Mouse (Mus musculus): Measurements from ENCODE around the gene Lysmd4.
A peak's percentile ranks its signal among the peaks of the same experiment; 100 is the strongest.
"Not testable (repeated sequence)": the region's sequence is repeated elsewhere in the genome, so short reads cannot be mapped to it uniquely, and the experiment has no call there.

Lysmd4 gene

DNA sequence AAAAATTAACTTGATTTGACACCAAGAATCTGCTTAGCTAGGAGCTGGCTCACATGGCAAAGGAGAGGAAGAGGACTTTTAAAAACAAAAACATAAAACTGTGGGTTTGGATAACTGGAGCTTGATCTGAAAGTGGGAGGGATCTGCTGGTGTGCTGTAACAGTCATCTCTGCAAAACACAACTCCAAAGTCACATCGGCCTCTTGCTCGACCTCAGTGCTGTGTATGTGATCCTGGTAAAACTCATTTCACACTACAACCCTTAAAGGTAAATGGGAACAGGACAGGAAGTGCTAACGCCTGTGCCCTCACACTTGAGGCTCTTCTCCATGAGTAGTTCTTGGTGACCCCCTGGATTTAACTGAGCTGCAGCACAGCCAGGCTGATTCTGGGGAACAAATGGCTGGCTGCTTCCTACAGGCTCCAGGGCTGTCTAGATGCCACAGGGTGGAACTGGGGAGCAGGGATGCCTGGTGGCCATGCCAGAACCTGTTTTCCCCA lies 8.3 kb downstream of the Lysmd4 start:
- DNase-seq (ENCODE audit: low spot score), result no peak

DNA sequence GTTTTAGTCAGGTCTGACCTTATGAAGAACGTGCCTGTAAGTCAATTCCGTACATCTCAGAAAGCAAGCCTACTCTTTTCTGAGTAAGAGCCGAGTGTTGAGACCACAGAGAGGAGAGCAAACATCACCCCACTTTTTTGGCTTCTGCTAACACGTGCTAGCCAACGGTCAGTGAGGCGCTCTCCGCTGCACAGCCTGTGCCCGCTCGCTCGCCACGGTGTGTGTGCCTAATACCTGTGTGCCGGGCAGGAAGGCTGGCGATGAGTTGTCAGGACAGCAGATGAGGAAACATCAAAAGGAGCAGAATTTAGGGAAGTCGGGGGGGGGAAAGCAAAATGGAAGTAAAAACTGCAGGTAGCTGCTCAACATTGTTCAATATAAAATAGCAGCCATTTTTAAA lies 10.2 kb downstream of the Lysmd4 start:
- DNase-seq (ENCODE audit: low spot score), result no peak

DNA sequence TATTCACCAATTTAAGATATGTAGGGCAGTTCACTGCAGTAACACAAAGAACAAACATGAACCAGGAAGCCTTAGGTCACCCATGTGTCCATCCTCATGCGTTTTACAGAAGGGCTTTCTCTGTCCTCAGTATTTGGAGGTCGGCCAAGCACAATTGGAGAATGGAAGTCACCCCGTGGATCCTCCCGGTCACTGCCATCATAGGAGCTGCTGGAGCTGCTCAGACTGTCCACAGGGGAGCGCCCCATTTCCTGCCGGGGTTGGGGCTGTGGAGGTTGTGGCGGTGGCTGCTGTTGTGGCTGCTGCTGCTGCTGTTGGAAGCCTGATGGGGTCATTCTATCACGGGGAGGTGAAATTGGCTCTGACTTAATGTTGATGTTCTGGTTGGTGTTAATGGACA lies 12.5 kb downstream of the Lysmd4 start:
- no peak for DNase-seq (ENCODE audit: low spot score)

DNA sequence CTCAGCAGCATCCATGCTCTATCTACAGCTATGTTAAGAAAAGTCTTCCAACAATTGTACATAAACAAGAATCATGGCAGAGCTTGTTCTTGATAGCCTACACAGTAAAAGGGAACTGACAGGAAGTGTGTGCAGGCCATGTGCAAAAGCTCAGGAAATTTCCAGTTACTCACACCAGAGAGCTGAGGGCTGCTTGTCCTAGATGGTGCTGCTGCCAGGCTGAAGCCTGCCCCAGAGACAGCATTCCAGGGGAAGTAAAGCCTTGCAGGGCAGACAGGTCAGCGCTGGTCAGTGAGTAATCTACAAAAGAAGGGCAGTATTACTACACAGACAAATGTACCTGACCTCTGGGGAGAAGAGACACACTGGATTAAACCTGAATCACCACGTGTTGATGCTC lies 14.0 kb downstream of the Lysmd4 start:
- DNase-seq (ENCODE audit: low spot score), result no peak

DNA sequence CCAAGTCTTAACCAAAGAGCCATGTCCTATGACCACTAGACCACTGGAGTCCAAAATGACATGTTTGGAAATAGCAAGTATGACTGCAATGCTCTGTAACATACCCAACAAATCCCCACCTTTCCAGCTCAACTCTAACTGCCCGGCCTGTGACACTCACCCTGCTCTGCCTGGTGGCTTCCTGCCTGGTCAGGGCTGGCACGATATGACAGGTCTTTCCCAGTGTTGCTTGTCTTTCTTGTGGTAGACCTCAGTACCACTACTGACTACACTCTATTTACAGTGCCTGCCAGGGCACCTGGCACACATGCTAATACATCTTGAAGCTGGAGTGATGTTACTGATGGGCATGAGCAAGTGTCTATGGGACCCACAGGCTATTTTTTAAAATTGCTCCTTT lies 15.4 kb downstream of the Lysmd4 start:
- no peak for DNase-seq (ENCODE audit: low spot score)

DNA sequence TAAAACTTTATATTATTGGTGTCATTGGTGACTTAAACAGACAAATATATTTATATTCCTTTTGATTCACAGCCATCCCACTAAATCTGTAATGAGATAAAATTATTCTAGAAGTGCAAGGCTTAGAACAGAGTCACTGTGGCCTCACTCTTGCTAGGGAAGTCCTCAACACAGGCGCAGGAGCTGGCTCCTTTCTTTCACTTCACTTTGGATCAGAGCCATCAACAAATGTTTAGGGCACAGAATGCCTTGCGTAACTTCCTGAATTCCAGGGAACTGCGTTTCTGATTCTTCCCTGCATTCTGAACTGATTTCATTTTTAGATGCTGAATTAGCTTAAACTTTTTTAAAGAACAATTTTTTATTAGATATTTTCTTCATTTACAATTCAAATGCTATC lies 19.6 kb downstream of the Lysmd4 start:
- no peak for DNase-seq (ENCODE audit: low spot score)

DNA sequence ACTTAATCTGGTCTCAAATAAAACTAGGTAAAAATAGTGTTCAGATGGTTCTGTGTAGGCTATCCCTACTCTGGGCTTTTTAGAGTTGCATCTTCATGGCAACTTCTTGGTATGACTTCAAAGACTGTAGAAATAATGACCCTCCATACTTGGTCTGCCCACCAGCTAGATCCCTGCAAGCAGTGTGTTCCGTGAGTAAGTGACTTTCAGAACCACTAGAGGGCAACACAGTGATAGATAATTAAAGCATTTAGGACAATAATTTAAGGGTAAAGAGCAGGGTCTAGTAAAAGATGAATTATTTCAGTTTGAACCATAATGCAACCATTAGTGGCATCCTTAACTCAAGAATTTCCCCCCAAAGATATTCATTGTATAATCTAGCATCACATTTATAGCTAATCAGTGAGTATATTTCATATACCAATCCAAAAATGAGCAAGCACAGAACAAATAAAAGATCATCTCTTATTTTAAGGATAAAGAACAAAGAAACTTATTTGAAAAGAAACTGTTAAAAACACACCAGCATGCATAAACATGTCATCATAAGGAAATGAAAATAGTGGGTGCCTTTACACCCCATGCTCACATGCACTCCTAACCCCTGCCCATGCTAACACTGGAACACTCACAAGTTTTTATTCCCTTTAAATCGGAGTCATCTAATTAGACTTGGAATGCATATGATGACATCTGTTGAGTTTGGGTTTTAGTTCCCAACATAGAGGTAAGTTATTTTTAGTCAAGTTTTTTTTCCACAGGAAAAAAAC lies 21.0 kb downstream of the Lysmd4 start:
- DNase-seq (ENCODE audit: low spot score), result no peak

DNA sequence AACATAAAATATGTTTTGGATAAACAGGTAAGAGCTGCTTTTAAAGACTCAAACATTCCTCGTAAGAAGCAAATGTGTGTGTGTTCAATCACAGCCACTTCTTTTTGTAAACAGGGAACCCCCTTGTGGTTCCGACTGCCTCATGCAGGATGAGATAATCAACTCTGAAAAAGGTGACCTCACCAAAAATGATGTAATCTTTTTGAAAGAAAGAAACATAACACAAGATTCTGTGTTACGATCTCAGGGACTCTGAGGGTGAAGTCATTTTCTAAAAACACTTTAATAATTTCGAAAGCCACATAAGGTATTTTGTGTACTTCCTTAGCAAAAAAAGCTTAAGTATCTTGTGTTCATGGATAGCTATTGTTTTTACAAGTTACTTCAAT lies 21.5 kb downstream of the Lysmd4 start:
- no peak for DNase-seq (ENCODE audit: low spot score)

DNA sequence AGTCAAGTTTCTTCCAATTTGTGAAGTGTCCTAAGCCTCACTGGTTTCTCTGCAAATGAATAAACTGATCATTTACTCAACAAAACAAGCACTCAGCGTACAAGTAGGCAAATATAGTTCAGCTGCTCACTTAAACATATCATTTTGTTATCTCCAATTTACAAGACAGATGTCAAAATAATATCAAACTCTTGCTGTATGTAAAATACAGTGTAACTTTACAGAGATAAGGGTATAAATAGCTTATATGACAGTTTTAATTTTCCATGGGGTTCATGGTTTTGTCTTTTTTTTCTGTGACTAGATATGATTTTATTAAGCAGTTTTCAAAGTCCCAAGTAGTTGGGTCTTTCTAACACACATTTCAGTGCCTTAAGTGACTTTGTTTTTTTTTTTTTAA lies 22.9 kb downstream of the Lysmd4 start:
- DNase-seq (ENCODE audit: low spot score), result no peak

DNA sequence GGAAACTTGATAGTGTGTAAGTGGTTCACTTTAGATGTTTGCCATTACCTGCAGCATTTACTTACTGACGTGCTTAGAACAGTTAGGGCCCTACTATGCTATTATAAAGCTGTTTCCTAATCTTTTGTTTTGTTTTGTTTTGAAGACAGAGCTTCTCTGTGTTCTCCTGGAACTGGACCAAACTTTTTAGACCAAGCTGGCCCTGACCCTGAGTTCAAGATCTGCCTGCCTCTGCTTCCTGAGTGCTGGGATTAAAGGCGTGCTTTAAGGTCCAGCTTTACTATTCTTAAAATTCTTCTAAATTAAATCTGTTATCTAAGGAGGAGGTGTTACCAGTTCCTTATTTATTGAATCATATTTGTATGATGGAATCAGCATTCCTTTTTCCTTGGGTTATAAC lies 23.7 kb downstream of the Lysmd4 start:
- DNase-seq (ENCODE audit: low spot score), result no peak

DNA sequence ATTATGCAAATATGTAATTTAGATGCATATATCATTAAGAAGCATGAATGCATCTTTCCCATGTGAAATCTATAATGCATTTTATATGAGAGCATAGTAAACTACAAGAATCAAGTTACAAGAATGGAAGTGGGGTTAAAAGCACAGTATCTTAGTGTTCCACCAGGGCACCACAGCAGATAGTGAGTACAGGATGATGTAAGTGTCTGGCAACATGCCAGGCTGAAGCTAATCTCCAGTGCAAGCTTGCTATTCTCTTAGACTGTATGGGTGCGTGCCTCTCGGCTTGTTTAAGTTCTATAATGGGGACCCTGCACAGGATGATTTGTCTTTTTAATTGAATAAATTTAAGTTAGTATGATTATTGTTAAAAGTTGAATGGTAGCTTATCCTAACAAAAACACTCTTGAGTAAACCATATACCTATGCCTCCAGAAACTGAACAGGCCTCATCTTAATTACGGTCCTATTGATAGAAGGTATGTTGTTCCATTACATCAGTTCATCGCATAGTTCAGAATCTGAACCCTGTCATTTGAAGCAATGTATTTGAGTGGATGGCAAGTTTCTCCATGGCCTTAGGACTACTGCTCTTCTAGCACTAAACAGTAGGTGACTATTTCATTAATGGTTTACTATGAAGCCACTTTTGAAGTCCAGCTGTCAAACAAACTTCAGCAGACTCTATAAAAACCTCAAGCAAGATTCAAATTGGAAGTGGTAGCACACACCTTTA lies 37.7 kb downstream of the Lysmd4 start:
- peak; percentile 49 for DNase-seq (ENCODE audit: low spot score)

DNA sequence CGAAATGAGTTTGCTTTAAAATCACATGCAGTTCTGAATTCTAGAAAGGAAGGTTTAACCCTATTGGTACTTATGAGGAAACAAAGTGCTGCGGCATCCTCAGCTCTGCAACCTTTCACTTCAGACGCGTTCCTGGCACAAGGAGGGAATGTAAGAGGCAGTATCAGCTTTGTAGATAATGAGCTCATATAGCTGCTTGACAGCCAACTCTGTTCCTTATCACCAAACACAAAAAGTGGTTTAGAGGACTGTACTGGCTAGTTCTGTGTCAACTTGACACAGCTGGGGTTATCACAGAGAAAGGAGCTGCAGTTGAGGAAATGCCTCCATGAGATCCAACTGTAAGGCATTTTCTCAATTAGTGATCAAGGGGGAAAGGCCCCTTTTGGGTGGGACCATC lies 48.1 kb downstream of the Lysmd4 start:
- DNase-seq (ENCODE audit: low spot score), result not testable (repeated sequence)

DNA sequence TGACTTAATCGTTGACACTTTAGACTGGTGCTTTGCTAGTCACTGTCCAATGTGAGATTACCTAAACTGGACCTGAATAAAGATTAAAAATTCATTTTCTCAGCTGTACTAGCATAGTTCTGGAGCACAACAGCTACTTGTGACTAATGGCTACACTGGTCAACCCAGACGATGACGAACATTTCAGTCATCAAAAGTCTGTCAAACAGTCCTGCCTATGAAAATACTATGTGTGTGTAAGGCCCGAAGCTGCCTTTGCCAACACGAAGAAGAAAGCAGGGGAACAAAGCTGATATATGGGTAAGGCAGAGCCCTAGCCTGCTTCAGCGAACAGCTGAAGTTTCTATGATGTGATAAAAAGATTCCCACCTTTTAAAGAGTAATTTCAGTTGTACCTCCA lies 61.2 kb downstream of the Lysmd4 start:
- DNase-seq (ENCODE audit: low spot score), result no peak

DNA sequence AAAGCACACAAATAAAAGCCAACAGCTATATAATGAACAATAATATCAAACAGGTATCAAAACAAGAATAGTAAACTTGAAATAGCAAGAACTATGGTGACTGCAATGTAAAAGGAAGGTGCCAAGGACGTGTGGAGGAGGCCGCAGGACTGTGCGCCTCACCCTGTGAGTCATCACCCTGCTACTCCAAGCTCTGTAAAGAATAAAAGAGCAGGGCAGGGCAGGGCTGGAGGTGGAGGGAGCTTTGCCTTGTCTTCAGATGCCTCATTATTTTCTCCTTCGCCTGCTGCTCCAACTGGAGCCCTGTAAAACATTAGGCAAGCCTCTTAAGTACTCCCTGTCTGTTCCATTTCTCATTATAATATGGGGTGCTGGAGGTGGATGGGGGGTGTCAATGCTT lies 65.1 kb downstream of the Lysmd4 start:
- DNase-seq (ENCODE audit: low spot score), result no peak

DNA sequence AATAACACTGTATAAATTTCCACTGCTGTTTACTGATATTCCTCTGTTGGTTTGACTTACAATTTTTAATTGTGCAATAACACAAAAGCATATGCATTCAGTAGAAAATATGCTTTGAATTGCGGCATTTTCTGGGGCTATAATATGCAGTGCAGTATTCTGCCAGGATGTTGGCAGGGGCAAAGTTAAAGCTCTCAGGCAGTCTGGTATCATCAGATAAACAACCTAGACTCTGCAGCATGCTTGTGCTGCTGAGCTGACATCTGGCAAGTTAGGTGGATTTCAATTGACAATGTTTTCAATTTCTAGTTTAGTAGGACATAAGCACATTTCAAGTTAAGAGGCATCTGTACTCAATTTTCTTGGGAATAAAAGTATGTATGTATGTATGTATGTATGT lies 69.0 kb downstream of the Lysmd4 start:
- DNase-seq (ENCODE audit: low spot score), result no peak

DNA sequence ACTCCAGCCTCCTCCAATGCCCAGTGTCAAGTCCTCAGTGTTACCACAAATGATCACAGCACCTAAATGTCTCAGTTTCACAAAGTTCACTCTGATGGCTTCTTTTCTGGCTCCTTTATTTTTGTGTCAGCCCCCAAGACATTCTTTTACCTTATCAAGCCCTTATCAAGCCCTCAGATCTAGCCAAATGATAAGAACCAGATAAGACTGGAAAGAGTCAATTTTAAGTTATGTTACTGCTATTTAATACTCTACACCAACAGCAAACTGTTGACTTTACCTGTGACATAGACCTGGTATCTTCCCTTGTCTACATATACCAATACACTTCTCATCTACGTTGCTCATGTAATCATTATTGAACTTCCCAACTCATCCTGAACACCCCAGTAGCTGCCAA lies 74.1 kb downstream of the Lysmd4 start:
- DNase-seq (ENCODE audit: low spot score), result no peak

DNA sequence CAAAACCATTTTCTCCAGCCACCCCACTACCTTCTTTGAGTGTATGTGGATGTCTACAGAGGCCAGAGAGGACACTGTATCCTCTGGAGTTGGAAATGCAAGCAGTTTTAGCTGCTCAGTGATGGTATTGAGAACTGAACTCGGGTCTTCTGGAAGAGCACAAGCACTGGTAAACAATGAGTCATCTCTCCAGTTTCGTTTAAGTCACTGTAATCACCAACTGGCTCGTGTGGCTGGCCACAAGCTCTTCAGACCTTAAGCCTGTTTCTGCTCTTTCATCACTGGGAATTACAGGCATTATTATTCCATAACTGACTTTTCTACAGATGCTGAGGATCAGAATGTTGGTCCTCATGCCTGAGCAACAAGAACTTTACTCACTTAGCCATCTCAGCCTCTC lies 82.6 kb downstream of the Lysmd4 start:
- DNase-seq (ENCODE audit: low spot score), result no peak

DNA sequence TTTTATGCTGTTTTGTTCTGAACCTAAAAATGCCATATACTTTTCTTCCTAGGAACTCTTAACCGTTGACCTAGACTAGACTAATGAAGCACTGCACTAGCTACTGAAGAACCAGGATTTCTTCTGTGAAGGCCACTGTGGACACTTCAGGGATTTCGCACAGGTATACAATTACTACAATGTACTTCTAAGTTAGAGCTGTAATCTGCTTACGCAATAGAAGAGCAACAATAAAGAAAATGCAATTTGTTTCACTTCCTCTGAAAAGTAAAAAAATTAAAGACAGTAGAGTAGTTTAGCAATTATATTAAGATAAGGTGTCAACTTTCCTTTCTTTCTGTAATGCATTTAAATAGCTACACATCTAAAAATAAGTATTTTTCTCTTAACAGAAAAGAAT lies 84.7 kb downstream of the Lysmd4 start:
- no peak for DNase-seq (ENCODE audit: low spot score)

DNA sequence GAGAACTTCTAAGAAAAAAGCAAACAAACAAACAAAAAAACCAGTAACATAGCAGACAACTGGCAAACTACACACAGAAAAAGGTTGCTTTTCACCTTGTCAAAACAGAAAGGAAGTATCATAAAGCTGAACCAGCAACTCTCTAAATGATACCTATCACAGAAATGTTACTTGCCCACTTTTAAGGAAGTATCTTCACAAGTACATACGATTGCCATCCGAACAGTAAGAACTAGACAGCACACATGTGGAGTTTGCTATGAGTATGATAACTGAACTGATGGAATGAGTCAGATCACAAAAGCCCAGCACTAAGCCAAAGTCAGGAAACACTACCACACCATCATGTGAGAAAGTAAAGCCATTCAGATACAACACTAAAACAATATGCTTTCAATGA lies 85.8 kb downstream of the Lysmd4 start:
- no peak for DNase-seq (ENCODE audit: low spot score)

DNA sequence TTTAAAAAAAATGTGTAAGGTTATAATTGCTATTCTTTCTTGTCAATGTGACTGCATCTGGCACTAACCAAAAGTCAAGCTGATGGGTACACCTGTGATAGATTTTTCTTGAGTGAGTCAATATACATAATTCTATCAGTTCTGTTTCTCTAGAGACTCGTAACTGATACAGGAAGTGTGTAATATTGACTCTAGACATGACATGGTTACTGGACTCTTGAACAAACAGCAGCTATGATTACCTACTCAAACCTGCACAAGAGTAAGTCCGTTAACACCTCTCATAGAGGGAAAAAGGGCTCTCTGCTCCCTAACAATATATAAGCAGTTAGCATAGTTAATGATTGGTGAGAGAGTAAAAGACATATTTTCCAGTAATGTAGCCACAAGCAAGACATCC lies 87.8 kb downstream of the Lysmd4 start:
- DNase-seq (ENCODE audit: low spot score), result no peak

DNA sequence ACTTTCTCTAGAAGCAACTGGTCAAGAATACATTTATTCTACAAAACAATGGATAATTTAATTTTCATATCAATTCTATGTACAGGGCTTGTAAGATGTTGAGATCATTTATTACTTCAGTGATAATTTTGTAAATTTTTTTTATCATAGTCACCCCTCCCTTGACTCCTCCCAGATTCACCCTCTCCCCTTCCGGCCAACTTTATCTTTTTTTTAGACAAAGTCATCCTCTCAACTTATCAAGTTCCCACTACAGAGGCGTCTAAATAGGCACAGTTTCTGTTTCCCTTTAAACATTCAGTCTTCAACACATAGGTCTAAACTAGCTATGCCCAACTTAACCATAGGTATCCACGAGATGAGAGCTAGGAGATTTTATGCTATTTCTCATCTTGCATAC lies 90.9 kb downstream of the Lysmd4 start:
- no peak for DNase-seq (ENCODE audit: low spot score)

DNA sequence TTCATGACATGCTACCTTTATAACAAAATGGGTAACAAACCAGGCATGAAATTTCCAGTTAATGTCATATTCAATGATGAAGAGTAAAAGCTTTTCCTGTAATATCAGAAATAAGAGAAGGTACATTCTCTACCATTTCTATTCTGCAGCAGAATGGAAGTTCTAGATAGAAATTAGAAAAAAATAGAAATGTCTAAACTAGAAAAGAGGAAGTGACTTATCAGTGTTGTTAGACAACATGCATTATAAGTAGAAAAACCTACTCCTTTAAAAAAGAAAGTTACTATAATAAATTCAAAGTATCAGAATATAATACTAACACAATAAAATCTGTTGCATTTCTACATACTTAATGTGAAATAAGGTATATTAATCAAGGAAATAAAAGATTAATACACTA lies 96.4 kb downstream of the Lysmd4 start:
- DNase-seq (ENCODE audit: low spot score), result no peak

DNA sequence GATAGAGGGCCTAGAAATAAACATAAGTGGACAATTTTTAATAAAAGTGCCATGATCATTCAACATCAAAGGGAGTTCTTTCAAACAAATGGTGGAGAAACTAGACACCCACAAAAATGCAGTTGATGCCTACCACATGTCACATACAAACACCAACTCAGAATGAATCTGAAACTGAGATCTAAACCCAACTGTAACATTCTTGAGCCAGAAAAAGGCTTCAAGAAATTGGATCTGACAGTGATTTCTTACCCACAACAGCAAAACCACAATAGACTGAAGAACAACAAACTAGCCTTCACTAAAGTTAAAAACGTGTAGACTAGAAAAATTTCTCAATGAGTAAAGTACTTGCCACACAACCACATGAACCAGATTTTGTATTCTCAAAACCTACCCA lies 98.0 kb downstream of the Lysmd4 start:
- no peak for DNase-seq (ENCODE audit: low spot score)

All from ovary, postnatal 14 days (tissue).